Mouse (Mus musculus) myocyte (in vitro differentiated cells): Measurements from ENCODE around the gene Camk2d.

Source experiments
- CEBPB ChIP-seq: IDR thresholded peaks from 2 replicates; pipeline ENCODE4 v1.6.1; 2011; ENCODE audit warnings: mild to moderate bottlenecking, moderate library complexity; ENCODE audit not compliant: poor library complexity, insufficient read depth, severe bottlenecking
- E2F4 ChIP-seq: IDR thresholded peaks from one replicate; pipeline ENCODE4 v1.6.1; 2011; ENCODE audit warnings: mild to moderate bottlenecking, control low read depth, moderate library complexity; ENCODE audit not compliant: insufficient read depth
- MAX ChIP-seq: IDR thresholded peaks from one replicate; pipeline ENCODE4 v1.6.1; 2011; ENCODE audit warnings: low read depth, mild to moderate bottlenecking, control low read depth
- MYOD1 ChIP-seq, 3 experiments: IDR thresholded peaks; one replicate each; pipeline ENCODE4 v1.6.1; 2011; ENCODE audit warnings: control low read depth in 2 of 3, low read depth in 2 of 3, mild to moderate bottlenecking in 2 of 3, moderate library complexity in 1 of 3; ENCODE audit not compliant: insufficient read length in 2 of 3, control insufficient read depth in 1 of 3
- MYOG ChIP-seq, 3 experiments: IDR thresholded peaks; one replicate each; pipeline ENCODE4 v1.6.1; 2011; ENCODE audit warnings: control low read depth in 2 of 3, low read depth in 2 of 3, mild to moderate bottlenecking in 2 of 3; ENCODE audit not compliant: insufficient read length in 2 of 3, control insufficient read depth in 1 of 3, insufficient read depth in 1 of 3
- POLR2A ChIP-seq: IDR thresholded peaks from one replicate; pipeline ENCODE4 v1.6.1; 2011; ENCODE audit warnings: low read depth, mild to moderate bottlenecking, control low read depth, moderate library complexity; ENCODE audit not compliant: insufficient read length
- POLR2AphosphoS2 ChIP-seq: IDR thresholded peaks from one replicate; pipeline ENCODE4 v1.6.1; 2011; ENCODE audit warnings: low read depth, control low read depth; ENCODE audit not compliant: insufficient read length
- REST ChIP-seq: IDR thresholded peaks from one replicate; pipeline ENCODE4 v1.6.1; 2011; ENCODE audit warnings: mild to moderate bottlenecking, control low read depth, moderate library complexity; ENCODE audit not compliant: insufficient read depth, insufficient read length
- SRF ChIP-seq: IDR thresholded peaks from one replicate; pipeline ENCODE4 v1.6.1; 2011; ENCODE audit warnings: low read depth; ENCODE audit not compliant: control insufficient read depth, insufficient read length
- TCF12 ChIP-seq: IDR thresholded peaks from one replicate; pipeline ENCODE4 v1.6.1; 2011; ENCODE audit warnings: mild to moderate bottlenecking, control low read depth; ENCODE audit not compliant: poor library complexity, insufficient read depth, severe bottlenecking
- USF1 ChIP-seq: IDR thresholded peaks from one replicate; pipeline ENCODE4 v1.6.1; 2011; ENCODE audit warnings: low read depth, mild to moderate bottlenecking, control low read depth, moderate library complexity

- TF ChIP-seq TCF12: no peak
- TF ChIP-seq POLR2A: no peak
- no peak for TF ChIP-seq MYOG (IDR thresholded peaks at IDR 0.05; ENCODE audit: control insufficient read depth in 1 of 3, insufficient read depth in 1 of 3, insufficient read length in 2 of 3, low read depth in 2 of 3)
- no peak for TF ChIP-seq REST
- no peak for TF ChIP-seq CEBPB
- TF ChIP-seq MYOD1 (IDR thresholded peaks at IDR 0.05; ENCODE audit: control insufficient read depth in 1 of 3, insufficient read length in 2 of 3, low read depth in 2 of 3): no peak
- TF ChIP-seq USF1: no peak
- no peak for TF ChIP-seq SRF
- TF ChIP-seq MAX: no peak
- no peak for TF ChIP-seq E2F4
- TF ChIP-seq POLR2AphosphoS2: no peak
Measured at GRCm38 (mm10) chr3:126802988-126803387, 206.9 kb downstream of the Camk2d start.
